Mouse (Mus musculus): ENCODE measurements around the gene Rab28. TPM values are rescaled to one million over a fixed set of nuclear protein-coding genes. Genes with fewer than 3 reads are reported as not detected.
A peak's percentile ranks its signal among the peaks of the same experiment; 100 is the strongest.

Gene Rab28
- total and polyA plus RNA-seq, 2 experiments from 2014 or later = 45.5 to 46.0 TPM

GRCm38 (mm10) chr5:41596242-41597117 is 111.5 kb downstream of the Rab28 start:
- H3K9ac ChIP-seq (replicated peaks; ENCODE audit: low read length) = no peak overlapping the region
- H3K27me3 ChIP-seq (ENCODE audit: insufficient read depth, low read length) = no peaks in the 10 kb centered on the region
- peak overlapping the region; percentile 20; the same call in 1 of the 2 replicates for H3K27ac ChIP-seq
- H3K36me3 ChIP-seq (ENCODE audit: insufficient read depth, low read length) = no peaks in the 10 kb centered on the region
- 93% methylated on average over 3 of the region's 3 CpGs for WGBS
- H3K9me3 ChIP-seq (ENCODE audit: low read length) = no peaks in the 10 kb centered on the region
- ATAC-seq = peak; percentile 93
- H3K4me1 ChIP-seq (ENCODE audit: insufficient read depth, low read length) = peaks cover 13% of the 10 kb centered on the region; the same call in 1 of the 2 replicates
- no peak overlapping the region for H3K4me2 ChIP-seq (ENCODE audit: low read depth, low read length)
- no peak for TF ChIP-seq CTCF (IDR thresholded peaks at IDR 0.05; ENCODE audit: low read depth)
- peak; percentile 71 for DNase-seq (ENCODE audit: low spot score)
- no peak overlapping the region for H3K4me3 ChIP-seq (ENCODE audit: low read length)

- WGBS = 41% methylated on average over 3 of the region's 3 CpGs
- H3K4me1 ChIP-seq (ENCODE audit: insufficient read depth, low read length) = peaks cover 13% of the 10 kb centered on the region; the same call in 1 of the 2 replicates
- H3K27me3 ChIP-seq (ENCODE audit: insufficient read depth, low read length) = no peaks in the 10 kb centered on the region
- H3K4me3 ChIP-seq (ENCODE audit: low read length) = no peak overlapping the region
- no peak overlapping the region for H3K9ac ChIP-seq (replicated peaks; ENCODE audit: low read length)
- no peaks in the 10 kb centered on the region for H3K36me3 ChIP-seq (ENCODE audit: insufficient read depth, low read length)
- H3K4me2 ChIP-seq (ENCODE audit: low read depth, low read length) = no peak overlapping the region
- peak; percentile 72; the same call in 1 of the 2 replicates for ATAC-seq
- H3K9me3 ChIP-seq (ENCODE audit: low read length) = no peaks in the 10 kb centered on the region
- no peak overlapping the region for H3K27ac ChIP-seq
- DNase-seq (ENCODE audit: low spot score) = peak; percentile 65
- TF ChIP-seq CTCF (IDR thresholded peaks at IDR 0.05; ENCODE audit: low read depth) = no peak
Measured at GRCm38 (mm10) chr5:41595199-41595598, 112.8 kb downstream of the Rab28 start.

DNA sequence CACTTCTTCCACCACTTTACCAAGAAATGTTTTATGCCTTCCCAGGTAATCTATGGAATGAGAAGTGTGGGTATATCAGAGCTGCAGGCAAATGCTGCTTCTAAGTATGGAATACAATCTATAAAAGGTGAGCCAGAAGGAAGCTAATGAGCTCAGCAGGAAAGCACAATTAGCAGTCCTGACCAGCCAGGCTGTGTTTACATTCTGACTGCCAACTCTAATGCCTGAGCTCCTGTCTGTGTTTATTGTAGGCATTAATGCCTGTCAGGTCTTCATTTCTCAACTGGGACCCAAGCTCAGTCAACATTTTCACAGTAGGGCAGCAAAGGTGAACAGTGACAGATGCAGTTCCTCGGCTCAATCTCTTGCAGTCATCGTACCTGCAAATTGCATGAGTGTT is 129.9 kb downstream of the Rab28 start:
- TF ChIP-seq CTCF (IDR thresholded peaks at IDR 0.05; ENCODE audit: low read depth) = no peak
- Histone ChIP-seq H3K27ac (no peak overlapping the region), H3K4me2 (ENCODE audit: low read depth, low read length) (no peak overlapping the region), H3K4me1 (ENCODE audit: insufficient read depth, low read length) (no peaks in the 10 kb centered on the region), H3K36me3 (ENCODE audit: insufficient read depth, low read length) (no peaks in the 10 kb centered on the region), H3K9ac (replicated peaks; ENCODE audit: low read length) (no peak overlapping the region), H3K4me3 (ENCODE audit: low read length) (no peak overlapping the region), H3K27me3 (ENCODE audit: insufficient read depth, low read length) (no peaks in the 10 kb centered on the region), H3K9me3 (ENCODE audit: low read length) (no peaks in the 10 kb centered on the region)
- peak; percentile 24 for DNase-seq (ENCODE audit: low spot score)
- ATAC-seq = no peak
- 56% methylated on average over 2 of the region's 2 CpGs for WGBS

Other genes with a start within 250 kb of the Rab28 start
- not detected in 2 replicates for gene Nkx3-2, start 56.3 kb upstream of the Rab28 start, total RNA-seq (2014; rRNA removed)
- gene Nkx3-2, start 56.3 kb upstream of the Rab28 start, polyA plus RNA-seq (2015; fragmentation: Nextera tagmentation; extraction: Ambion mirVana) = not detected in 2 replicates
- gene Bod1l, start 136.2 kb upstream of the Rab28 start, total RNA-seq (2014; rRNA removed) = 14.0 and 14.7 TPM in 2 replicates
- 29.4 and 29.5 TPM in 2 replicates for gene Bod1l, start 136.2 kb upstream of the Rab28 start, polyA plus RNA-seq (2015; fragmentation: Nextera tagmentation; extraction: Ambion mirVana)